In genomic region chr8:61522132-61522531, GRCm38 (mm10) we compare ENCODE assay signal across 10 mouse cellular contexts. TPM values are rescaled to one million over a fixed set of nuclear protein-coding genes. Genes with fewer than 3 reads are reported as not detected.
A peak's percentile ranks its signal among the peaks of the same experiment; 100 is the strongest.
DNase-seq lines count a peak whose midpoint lies in the region; ATAC-seq lines count a peak whose summit lies in the region.
"Had no signal": no experiment of that assay in that cellular context is flagged by ENCODE, and none has a peak within 500 bp of the region (broad histone marks: within the 10 kb centered on the region; RNA-seq: fewer than 3 reads in every experiment).

No protein-coding gene starts in this region.

- H3K9me3 ChIP-seq in hindbrain, embryonic 14.5 days (ENCODE audit: control insufficient read depth, low read length): no peaks in the 10 kb centered on the region
- no peaks in the 10 kb centered on the region for H3K9me3 ChIP-seq in hindbrain, embryonic 16.5 days (ENCODE audit: control insufficient read depth, low read length)
- no peaks in the 10 kb centered on the region for H3K9me3 ChIP-seq in hindbrain, embryonic 12.5 days (replicated peaks)
- H3K9me3 ChIP-seq: lung, embryonic 15.5 days; stomach, embryonic 15.5 days had no signal

- H3K4me1 ChIP-seq in hindbrain, embryonic 14.5 days (replicated peaks; ENCODE audit: control insufficient read depth, insufficient read depth, low read length): 0 out of 2 replicates have a peak, but pooled peaks cover 5% of the 10 kb centered on the region
- no peaks in the 10 kb centered on the region; the same call in 1 of the 2 replicates for H3K4me1 ChIP-seq in hindbrain, embryonic 16.5 days (ENCODE audit: control insufficient read depth, insufficient read depth, low read depth, low read length)
- 0 out of 2 replicates have a peak, but pooled peaks cover under 1% of the 10 kb centered on the region for H3K4me1 ChIP-seq in hindbrain, embryonic 12.5 days
- H3K4me1 ChIP-seq: lung, embryonic 15.5 days; stomach, embryonic 15.5 days had no signal

- no peak overlapping the region for H3K4me3 ChIP-seq in hindbrain, embryonic 14.5 days (replicated peaks; ENCODE audit: low read length)
- H3K4me3 ChIP-seq in hindbrain, embryonic 16.5 days (ENCODE audit: low read length): no peak overlapping the region
- H3K4me3 ChIP-seq in hindbrain, embryonic 12.5 days: no peak overlapping the region
- H3K4me3 ChIP-seq: lung, embryonic 15.5 days; stomach, embryonic 15.5 days had no signal

- no peak overlapping the region for H3K4me2 ChIP-seq in hindbrain, embryonic 14.5 days (replicated peaks)
- no peak overlapping the region for H3K4me2 ChIP-seq in hindbrain, embryonic 16.5 days (ENCODE audit: low read length)
- H3K4me2 ChIP-seq in hindbrain, embryonic 12.5 days (replicated peaks): no peak overlapping the region
- H3K4me2 ChIP-seq: lung, embryonic 15.5 days; stomach, embryonic 15.5 days had no signal

- no peak; the same call in 1 of the 2 replicates for ATAC-seq in hindbrain, embryonic 14.5 days (ENCODE audit: low FRiP score)
- no peak for ATAC-seq in hindbrain, embryonic 16.5 days
- peak; percentile 76 for ATAC-seq in frontal cortex, adult (ENCODE audit: low TSS enrichment)
- ATAC-seq in megakaryocyte-erythroid progenitor cell, adult 5-6 weeks (replicated peaks; ENCODE audit: low FRiP score, low TSS enrichment, poor library complexity, severe bottlenecking): 0 out of 2 replicates have a peak, but pooled peaks have one; percentile 41
- no peak for ATAC-seq in megakaryocyte, adult 5-6 weeks (ENCODE audit: poor library complexity, severe bottlenecking)
- ATAC-seq in hindbrain, embryonic 12.5 days (ENCODE audit: low FRiP score): no peak

- 15% methylated on average over 1 of the region's 1 CpGs for WGBS in hindbrain, embryonic 14.5 days
- 12% methylated on average over 1 of the region's 1 CpGs for whole genome bisulfite sequencing in hindbrain, embryonic 16.5 days
- WGBS in hindbrain, embryonic 12.5 days: 4% methylated on average over 1 of the region's 1 CpGs

- peaks cover 4% of the 10 kb centered on the region; the same call in 1 of the 2 replicates for H3K36me3 ChIP-seq in hindbrain, embryonic 14.5 days (replicated peaks; ENCODE audit: control insufficient read depth, insufficient read depth)
- H3K36me3 ChIP-seq in hindbrain, embryonic 16.5 days (ENCODE audit: control insufficient read depth, insufficient read depth, low read length): peaks cover 2% of the 10 kb centered on the region; the same call in 1 of the 2 replicates
- H3K36me3 ChIP-seq in hindbrain, embryonic 12.5 days: peaks cover 10% of the 10 kb centered on the region; the same call in 1 of the 2 replicates

- no peak overlapping the region for H3K9ac ChIP-seq in hindbrain, embryonic 14.5 days
- H3K9ac ChIP-seq in hindbrain, embryonic 16.5 days (ENCODE audit: low read depth, low read length): no peak overlapping the region
- H3K9ac ChIP-seq in hindbrain, embryonic 12.5 days: no peak overlapping the region
- H3K9ac ChIP-seq: lung, embryonic 15.5 days; stomach, embryonic 15.5 days had no signal

- peak; percentile 77 for DNase-seq in hindbrain, embryonic 14.5 days (ENCODE audit: low spot score)
- peak; percentile 69 for DNase-seq in 3T3-L1 (ENCODE audit: low read depth, low spot score)
- DNase-seq in CD4-positive, CD25-positive, alpha-beta regulatory T cell, adult 2 months (ENCODE audit: low read depth, low spot score): peak; percentile 42

- H3K27me3 ChIP-seq in hindbrain, embryonic 14.5 days (ENCODE audit: control insufficient read depth, insufficient read depth, low read length): no peaks in the 10 kb centered on the region
- H3K27me3 ChIP-seq in hindbrain, embryonic 16.5 days (replicated peaks; ENCODE audit: control insufficient read depth, insufficient read depth, low read length): no peaks in the 10 kb centered on the region
- H3K27me3 ChIP-seq in hindbrain, embryonic 12.5 days: no peaks in the 10 kb centered on the region
- H3K27me3 ChIP-seq: lung, embryonic 15.5 days; stomach, embryonic 15.5 days had no signal

- H3K27ac ChIP-seq in hindbrain, embryonic 14.5 days: no peak overlapping the region
- no peak overlapping the region for H3K27ac ChIP-seq in hindbrain, embryonic 16.5 days (ENCODE audit: low read depth, low read length)
- H3K27ac ChIP-seq in hindbrain, embryonic 12.5 days: no peak overlapping the region
- H3K27ac ChIP-seq: lung, embryonic 15.5 days; stomach, embryonic 15.5 days had no signal

RNA-seq across cellular contexts. Expression of gene Cbr4, which starts 34.6 kb away (rescaled TPM):
- polyA plus RNA-seq in hindbrain, embryonic 14.5 days (2014; fragmentation: Nextera tagmentation; extraction: Ambion mirVana): 16.0 and 22.4 TPM in 2 replicates
- 19.7 and 21.1 TPM in 2 replicates for polyA plus RNA-seq in hindbrain, embryonic 16.5 days (2015; fragmentation: Nextera tagmentation; extraction: Ambion mirVana)
- 13.0 and 31.4 TPM in 2 replicates for total RNA-seq in megakaryocyte-erythroid progenitor cell, adult 5-6 weeks (2014; fragmentation: Nextera tagmentation)
- total RNA-seq in megakaryocyte-erythroid progenitor cell, adult 5-6 weeks (2017): 54.0 and 56.1 TPM in 2 replicates
- total RNA-seq in megakaryocyte, adult 5-6 weeks (2015): 11.5 and 15.1 TPM in 2 replicates
- total RNA-seq in megakaryocyte, adult 5-6 weeks (2017): 22.4 and 23.9 TPM in 2 replicates
- polyA plus RNA-seq in hindbrain, embryonic 12.5 days (2016; fragmentation: Nextera tagmentation; extraction: Ambion mirVana): 23.5 and 27.7 TPM in 2 replicates

Comparison
In these comparisons a context has a peak if more than half of its experiments do, and no peak if none do; other contexts are left out.
1. ATAC-seq: peak in frontal cortex, adult (single experiment) and megakaryocyte-erythroid progenitor cell, adult 5-6 weeks (single experiment); none in hindbrain, embryonic 14.5 days (single experiment), hindbrain, embryonic 16.5 days (single experiment), megakaryocyte, adult 5-6 weeks (single experiment) and hindbrain, embryonic 12.5 days (single experiment).
2. Peak in every context shown above with its lines, with median percentiles within 50 percentile points of each other: DNase-seq.